Mouse (Mus musculus) ES-Bruce4 (cell line): ENCODE results near the gene Olfr187. TPM values are rescaled to one million over a fixed set of nuclear protein-coding genes. Genes with fewer than 3 reads are reported as not detected.
"Not testable (repeated sequence)": the region's sequence is repeated elsewhere in the genome, so short reads cannot be mapped to it uniquely, and the experiment has no call there.

Source experiments
- H3K27ac ChIP-seq: 2 replicates; pipeline ENCODE4 v1.5.1; 2012; ENCODE audit warnings: low read length, inconsistent platforms; ENCODE audit not compliant: insufficient read depth
- H3K27me3 ChIP-seq: 2 replicates; pipeline ENCODE4 v1.6.1; 2012; ENCODE audit warnings: mild to moderate bottlenecking, low read length, inconsistent platforms; ENCODE audit not compliant: control insufficient read depth, poor library complexity, insufficient read depth, severe bottlenecking
- H3K36me3 ChIP-seq: 2 replicates; pipeline ENCODE4 v1.6.1; 2012; ENCODE audit warnings: inconsistent platforms, mild to moderate bottlenecking, low read length, moderate library complexity; ENCODE audit not compliant: control insufficient read depth, poor library complexity, insufficient read depth, severe bottlenecking
- H3K4me1 ChIP-seq: one replicate; pipeline ENCODE4 v1.8.1; 2011; ENCODE audit warnings: low read length; ENCODE audit not compliant: control insufficient read depth, insufficient read depth
- H3K4me3 ChIP-seq: 2 replicates; pipeline ENCODE4 v1.5.1; 2011; ENCODE audit warnings: low read depth, mild to moderate bottlenecking, low read length
- H3K9ac ChIP-seq: 2 replicates; pipeline ENCODE4 v1.6.1; 2012; ENCODE audit warnings: low read depth, mild to moderate bottlenecking, inconsistent platforms; ENCODE audit not compliant: poor library complexity, severe bottlenecking
- H3K9me3 ChIP-seq: replicated peaks from 2 replicates; pipeline ENCODE4 v1.6.1; 2012; ENCODE audit warnings: mild to moderate bottlenecking, low read length, inconsistent platforms; ENCODE audit not compliant: control insufficient read depth, poor library complexity, insufficient read depth, severe bottlenecking
- CTCF ChIP-seq: IDR thresholded peaks from one replicate; pipeline ENCODE4 v1.8.1; 2011; ENCODE audit warnings: low read depth, low read length
- EP300 ChIP-seq: IDR thresholded peaks from 2 replicates; pipeline ENCODE4 v1.6.1; 2011; ENCODE audit warnings: low read depth, low read length; ENCODE audit not compliant: insufficient read depth
- POLR2A ChIP-seq: IDR thresholded peaks from one replicate; pipeline ENCODE4 v1.8.1; 2011; ENCODE audit warnings: low read length; ENCODE audit not compliant: insufficient read depth
- polyA plus RNA-seq: library from polyadenylated mRNA; stranded (reverse); fragments of >200 nt; gene quantifications from 2 replicates; pipeline ENCODE4 v1.2.4, GENCODE M21; 2011; ENCODE audit warnings: low read depth; ENCODE audit not compliant: missing spikeins, insufficient read depth, insufficient read length

Gene Olfr187
- polyA plus RNA-seq: not detected in 2 replicates

DNA sequence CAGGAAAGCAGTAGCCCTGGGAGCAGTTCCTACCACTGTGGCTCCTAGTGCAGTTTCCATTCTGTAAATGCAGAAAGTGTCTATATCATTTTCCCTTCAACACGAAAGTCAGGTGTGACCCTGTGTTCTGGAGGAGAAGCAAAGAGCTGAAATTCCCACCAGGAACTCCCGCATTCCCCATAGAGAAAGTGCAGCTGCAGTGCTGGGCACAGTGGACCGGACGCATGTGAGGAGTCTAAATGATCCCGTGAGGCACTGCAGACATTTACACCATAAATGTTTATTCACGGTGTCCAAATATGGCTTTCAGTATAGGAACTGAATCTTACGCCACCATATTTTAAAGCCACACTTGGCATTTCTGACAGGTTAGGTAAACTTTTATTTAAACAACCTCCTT lies at the start of gene Olfr187:
Gene Olfr187 (minus strand): TSS at position 58 of the 400 bp plus-strand sequence.
- Histone ChIP-seq H3K9me3 (no peaks in the 10 kb centered on the region), H3K4me3 (no peak within 1 kb of the TSS), H3K27me3 (no peaks in the 10 kb centered on the region), H3K4me1 (no peaks in the 10 kb centered on the region), H3K36me3 (no peaks in the 10 kb centered on the region), H3K9ac (no peak within 1 kb of the TSS), H3K27ac (no peak within 1 kb of the TSS)
- TF ChIP-seq EP300: no peak
- TF ChIP-seq POLR2A: no peak
- no peak for TF ChIP-seq CTCF

DNA sequence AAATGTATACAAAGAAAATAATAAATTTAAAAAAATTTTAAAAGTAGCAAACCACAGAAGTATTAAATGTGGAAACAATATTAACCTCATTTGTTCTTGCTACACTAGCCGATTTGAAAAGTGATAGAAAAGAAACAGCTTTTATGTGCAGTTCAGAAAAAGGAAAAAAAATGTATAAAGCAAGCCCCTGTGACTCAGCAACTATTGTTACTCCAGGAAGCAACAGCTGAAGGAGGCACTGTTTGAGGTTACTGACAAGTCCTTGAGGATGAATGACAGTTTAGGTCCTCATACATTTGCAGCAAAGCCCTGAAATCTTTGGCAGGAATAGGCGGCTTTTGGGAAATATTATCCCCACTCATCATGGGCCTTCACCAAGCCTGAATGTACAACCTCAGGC lies 41.5 kb upstream of the Olfr187 start:
- not testable (repeated sequence) for H3K27me3 ChIP-seq, H3K4me3 ChIP-seq, H3K27ac ChIP-seq, H3K9me3 ChIP-seq, H3K9ac ChIP-seq, H3K36me3 ChIP-seq, H3K4me1 ChIP-seq

DNA sequence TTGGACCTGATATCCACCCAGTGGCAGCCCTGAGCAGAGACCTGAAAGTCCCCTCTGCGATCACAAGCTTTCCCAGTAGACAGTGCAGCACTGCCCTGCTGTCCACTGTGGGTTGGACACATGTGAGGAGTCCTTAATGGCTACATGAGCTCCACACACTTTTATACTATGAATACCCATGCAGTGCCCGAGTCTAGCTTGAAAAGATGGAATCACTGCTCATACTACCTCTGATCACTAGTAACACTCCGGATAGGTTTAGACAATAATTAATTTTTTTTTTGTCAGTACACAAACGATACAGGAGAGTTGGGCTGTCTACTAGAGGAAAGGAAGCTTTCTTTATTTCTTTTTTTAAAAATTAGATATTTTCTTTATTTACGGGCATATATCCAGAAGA lies 38.3 kb upstream of the Olfr187 start, which contains the start of gene Olfr190:
Gene Olfr190 (minus strand): TSS at position 101 of the 400 bp plus-strand sequence.
- no peak within 1 kb of the TSS for H3K27ac ChIP-seq
- H3K4me1 ChIP-seq: no peaks in the 10 kb centered on the region
- no peak for TF ChIP-seq CTCF
- TF ChIP-seq EP300: no peak
- TF ChIP-seq POLR2A: no peak
- no peaks in the 10 kb centered on the region for H3K36me3 ChIP-seq
- H3K9me3 ChIP-seq: no peaks in the 10 kb centered on the region
- H3K27me3 ChIP-seq: no peaks in the 10 kb centered on the region
- no peak within 1 kb of the TSS for H3K4me3 ChIP-seq
- H3K9ac ChIP-seq: no peak within 1 kb of the TSS

DNA sequence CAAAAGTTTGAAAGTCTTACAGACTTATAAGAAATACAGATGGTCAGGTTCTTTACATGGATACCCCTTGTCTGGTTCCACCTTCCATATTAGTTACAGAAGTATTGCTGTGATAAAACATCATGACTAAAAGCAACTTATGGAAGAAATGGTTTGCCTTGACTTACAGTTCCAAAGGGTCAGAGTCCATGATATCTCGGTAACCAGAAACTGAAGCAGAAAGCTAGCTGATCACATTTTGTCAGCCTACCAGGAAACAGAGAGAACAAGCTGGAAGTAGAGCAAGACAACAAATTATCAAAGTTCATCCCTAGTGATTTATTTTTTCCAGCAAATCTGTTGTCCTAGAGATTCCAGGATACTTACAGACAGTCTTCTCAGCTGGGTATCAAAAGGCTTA lies 34.0 kb upstream of the Olfr187 start:
- Histone ChIP-seq H3K9ac (no peak overlapping the region), H3K27me3 (no peaks in the 10 kb centered on the region), H3K4me3 (no peak overlapping the region), H3K4me1 (no peaks in the 10 kb centered on the region), H3K9me3 (no peaks in the 10 kb centered on the region), H3K36me3 (no peaks in the 10 kb centered on the region), H3K27ac (no peak overlapping the region)
- TF ChIP-seq EP300 (no peak), POLR2A (no peak), CTCF (no peak)

GRCm38 (mm10) chr16:59071755-59072154 lies 32.2 kb upstream of the Olfr187 start:
- no peak overlapping the region for H3K4me3 ChIP-seq
- H3K9ac ChIP-seq: no peak overlapping the region
- H3K9me3 ChIP-seq: no peaks in the 10 kb centered on the region
- H3K27me3 ChIP-seq: no peaks in the 10 kb centered on the region
- no peaks in the 10 kb centered on the region for H3K36me3 ChIP-seq
- no peak overlapping the region for H3K27ac ChIP-seq
- no peaks in the 10 kb centered on the region for H3K4me1 ChIP-seq
- no peak for TF ChIP-seq POLR2A
- TF ChIP-seq CTCF: no peak
- no peak for TF ChIP-seq EP300

- not testable (repeated sequence) for H3K4me3 ChIP-seq, H3K9me3 ChIP-seq, H3K9ac ChIP-seq, H3K36me3 ChIP-seq, H3K27ac ChIP-seq, H3K27me3 ChIP-seq, H3K4me1 ChIP-seq
These were observed 22.8 kb upstream of the Olfr187 start for GRCm38 (mm10) chr16:59062411-59062810.

- not testable (repeated sequence) for H3K4me1 ChIP-seq, H3K9ac ChIP-seq, H3K27me3 ChIP-seq, H3K36me3 ChIP-seq, H3K27ac ChIP-seq, H3K9me3 ChIP-seq, H3K4me3 ChIP-seq
These were observed 9.7 kb upstream of the Olfr187 start for GRCm38 (mm10) chr16:59049286-59049685.
